Mouse (Mus musculus): ENCODE measurements around the gene Foxo1.

GRCm38 (mm10) chr3:52391897-52392296, 123.8 kb downstream of the Foxo1 start:
- TF ChIP-seq POLR2A (IDR thresholded peaks at IDR 0.05; ENCODE audit: low read depth, low read length) (no peak), CTCF (IDR thresholded peaks at IDR 0.05; ENCODE audit: extremely low read depth, insufficient read length, insufficient replicate concordance, low read depth, low read length) (no peak)

Data from small intestine, adult 2 months (tissue).